Mouse (Mus musculus) urinary bladder, postnatal 4 days (tissue): ENCODE measurements around the gene Gucy2d.
A peak's percentile ranks its signal among the peaks of the same experiment; 100 is the strongest.

Source experiments
- DNase-seq, 2 experiments: peaks; one replicate each; pipeline ENCODE4 v3.0.0; 2021 to 2022; ENCODE audit warnings: low spot score in 2 of 2

The Gucy2d gene

DNA sequence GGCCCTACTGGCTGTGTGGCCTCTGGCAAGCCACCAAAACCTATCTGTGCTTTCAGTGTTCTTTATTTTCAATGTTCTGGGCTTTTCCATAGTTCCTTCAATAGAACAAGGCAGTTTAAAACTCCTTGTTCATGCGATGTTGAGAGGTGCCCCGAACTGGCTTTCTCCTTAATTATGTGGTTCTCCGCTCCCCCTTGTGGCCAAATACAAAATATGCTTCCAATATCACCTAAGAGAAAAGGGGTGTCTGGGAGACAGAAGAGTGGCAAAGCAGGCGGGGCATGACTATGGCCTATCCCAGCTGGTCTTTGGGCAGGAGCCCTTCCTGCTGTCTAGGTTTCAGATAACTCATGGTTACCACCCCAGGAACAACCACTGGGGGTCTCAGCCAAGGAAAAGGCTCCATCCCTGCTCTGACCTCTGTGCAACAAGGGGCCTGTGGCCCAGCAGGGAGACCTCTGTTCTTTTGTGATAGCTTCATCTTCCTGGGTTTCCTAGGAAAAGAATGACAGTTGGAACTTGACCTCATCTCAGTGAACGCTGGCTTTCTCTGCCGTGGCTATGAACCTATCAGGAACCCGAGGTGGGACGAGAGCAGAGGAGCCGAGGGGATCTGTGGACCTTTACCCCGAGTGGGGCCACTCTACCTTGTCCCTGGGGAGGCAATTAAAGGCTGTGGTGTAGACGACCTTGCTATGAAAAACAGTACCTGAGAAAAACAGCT is 7.5 kb downstream of the Gucy2d start:
- no peak for DNase-seq

DNA sequence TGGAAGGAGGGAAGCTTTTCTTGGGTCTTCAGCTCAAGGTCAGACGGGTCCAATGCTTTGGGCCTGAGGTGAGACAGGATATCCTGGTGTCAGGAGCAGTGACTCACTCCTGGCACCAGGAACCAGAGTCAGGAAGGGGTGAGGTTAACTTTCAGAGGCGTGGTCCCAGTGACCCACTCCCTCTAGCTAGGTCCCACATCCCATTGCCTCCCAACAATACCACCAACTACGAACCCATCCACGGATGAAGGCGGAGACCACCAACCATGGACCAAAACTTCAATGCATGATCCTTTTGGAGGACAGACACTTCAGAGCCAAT is 8.1 kb downstream of the Gucy2d start:
- DNase-seq, result no peak

DNA sequence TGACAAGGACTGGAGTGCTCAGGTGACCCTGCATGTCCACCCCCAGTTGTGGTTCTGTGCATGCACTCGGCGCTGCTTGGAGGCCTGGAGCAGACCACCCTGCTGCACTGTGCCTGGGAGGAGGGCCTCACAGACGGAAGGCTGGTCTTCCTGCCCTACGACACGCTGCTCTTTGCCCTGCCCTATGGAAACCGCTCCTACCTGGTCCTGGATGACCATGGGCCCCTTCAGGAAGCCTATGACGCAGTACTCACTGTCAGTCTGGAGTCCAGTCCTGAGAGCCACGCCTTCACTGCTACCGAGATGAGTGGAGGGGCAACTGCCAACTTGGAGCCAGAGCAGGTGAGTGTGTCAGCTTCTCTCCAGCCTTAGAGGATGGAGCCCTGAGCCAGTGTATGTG is 9.5 kb downstream of the Gucy2d start:
- DNase-seq, result no peak

DNA sequence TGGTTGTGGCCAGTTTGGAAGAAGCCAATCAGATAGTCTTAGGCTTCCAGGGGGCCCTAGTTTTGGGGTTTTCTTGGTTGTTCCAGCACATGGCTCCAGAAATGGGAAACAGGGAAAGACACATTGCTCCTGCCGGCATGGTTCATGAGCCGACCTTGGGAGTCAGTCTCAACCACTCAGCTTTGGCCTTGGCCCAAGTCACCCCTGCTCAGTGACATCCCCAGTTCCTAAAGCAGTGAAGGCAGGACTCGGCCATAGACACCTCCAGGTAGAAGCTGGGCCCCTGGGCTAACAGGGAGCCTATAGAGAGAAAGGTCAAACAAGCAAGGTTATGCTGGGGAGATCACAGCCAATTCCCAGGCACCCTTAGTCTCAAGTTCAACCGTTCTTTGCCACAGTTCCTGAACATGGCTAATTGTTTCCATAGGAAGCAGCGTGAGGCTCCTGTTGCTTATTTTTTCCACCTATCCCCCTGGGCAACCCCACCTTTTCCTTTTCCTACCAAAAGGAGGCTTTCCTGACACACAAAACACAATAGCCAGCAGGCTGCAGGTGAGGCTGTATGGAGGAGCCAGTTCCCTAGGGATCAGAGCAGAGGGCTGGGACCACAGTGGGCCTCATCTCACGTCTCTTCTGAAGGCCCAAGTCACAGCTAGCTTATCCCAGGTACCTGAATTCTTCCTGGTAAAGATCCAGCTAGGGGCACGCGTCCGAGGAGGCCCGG is 14.3 kb downstream of the Gucy2d start:
- DNase-seq, result no peak

DNA sequence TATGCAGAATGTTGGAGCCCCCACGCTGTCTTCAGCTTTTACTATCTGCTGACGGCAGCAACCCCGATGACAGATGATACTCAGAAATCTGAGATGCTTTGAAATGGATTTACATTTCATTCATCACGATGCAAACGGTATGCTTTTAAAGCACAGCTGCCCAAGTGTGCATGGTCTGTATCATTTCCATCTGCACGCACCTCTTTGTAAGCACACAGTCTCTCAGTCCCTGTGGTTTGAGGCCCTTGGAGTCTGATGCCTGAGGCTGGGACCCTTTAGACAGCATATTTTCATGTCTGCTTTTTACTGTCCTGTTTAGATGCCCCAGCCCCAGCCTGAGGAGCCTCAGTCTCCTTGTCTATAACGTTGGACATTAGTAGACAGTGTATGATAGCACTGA is 20.1 kb downstream of the Gucy2d start:
- DNase-seq, result no peak

DNA sequence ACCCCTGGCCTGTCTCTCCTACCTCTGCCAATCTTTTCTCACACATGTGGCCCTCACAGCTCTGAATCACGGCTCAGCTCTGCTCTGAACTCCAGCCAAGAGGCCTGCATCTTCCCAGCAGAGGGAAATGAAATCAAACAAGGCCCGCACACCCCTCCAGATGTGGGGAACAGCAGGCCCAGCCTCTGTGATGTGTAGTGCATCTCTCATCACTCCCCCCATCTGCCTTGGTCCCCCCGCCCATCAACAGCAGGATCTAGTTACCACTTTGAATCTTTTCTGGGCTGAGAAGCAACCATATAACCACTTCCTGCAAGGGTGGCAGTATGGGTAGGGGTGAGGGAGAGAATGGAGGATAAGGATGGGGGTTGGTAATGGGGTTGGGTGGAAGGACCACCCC is 28.9 kb downstream of the Gucy2d start:
- DNase-seq, result no peak

DNA sequence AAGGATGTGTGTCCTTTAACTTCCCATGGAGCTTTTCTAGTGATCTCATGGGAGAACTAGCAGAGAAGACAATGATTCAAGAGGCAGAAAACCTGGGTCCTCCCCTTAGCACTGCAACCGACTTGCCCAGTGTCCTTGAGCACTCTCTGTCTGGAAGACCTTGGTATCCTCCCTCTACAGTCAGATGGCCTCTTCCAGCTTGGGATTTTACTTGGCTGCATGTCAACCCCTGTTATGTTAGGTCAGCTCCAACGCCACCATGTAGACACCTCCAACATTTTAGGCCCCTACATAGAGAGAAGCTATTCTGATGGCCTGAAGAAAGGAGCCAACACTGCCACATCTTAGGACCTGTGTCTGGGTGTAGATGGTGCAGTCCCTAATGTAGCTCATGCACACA is 32.3 kb downstream of the Gucy2d start:
- DNase-seq, result no peak

DNA sequence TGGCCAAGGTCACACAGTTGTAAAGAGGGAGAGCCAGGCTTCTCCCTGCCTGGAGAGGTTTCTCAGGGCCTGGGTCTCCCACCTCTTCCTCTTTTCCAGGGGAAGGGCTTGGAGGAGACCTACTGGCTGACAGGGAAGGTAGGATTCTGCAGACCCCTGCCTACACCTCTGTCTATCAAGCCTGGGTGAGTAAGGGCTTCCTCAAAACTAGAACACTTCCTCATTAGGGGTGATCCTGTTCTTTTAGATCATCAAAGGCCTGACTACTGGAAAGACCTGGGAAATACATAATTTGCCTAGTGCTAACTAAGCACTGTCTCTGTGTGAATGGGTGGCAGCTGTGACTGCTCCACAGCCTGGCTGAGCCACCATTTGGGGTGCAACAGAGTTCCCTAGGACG is 34.3 kb downstream of the Gucy2d start:
- no peak for DNase-seq

DNA sequence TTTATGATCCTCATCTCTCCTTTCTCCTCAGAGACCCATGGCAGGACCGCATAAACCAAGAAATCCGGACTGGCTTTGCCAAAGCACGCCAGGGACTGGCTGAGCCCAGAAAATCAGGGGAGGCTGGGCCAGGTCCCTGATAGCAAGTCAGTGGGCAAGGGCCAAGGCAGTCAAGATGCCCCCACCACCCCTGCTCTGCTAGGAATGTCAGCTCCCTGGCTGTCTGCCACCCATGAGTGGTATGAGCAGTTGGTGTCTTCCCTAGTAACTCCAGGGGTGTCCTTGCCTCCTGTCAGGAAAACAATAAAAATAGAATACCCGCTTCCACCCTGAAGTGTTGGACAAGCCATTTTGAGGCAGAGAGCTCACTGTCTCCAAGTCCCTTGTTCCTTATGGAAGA is 36.9 kb downstream of the Gucy2d start:
- DNase-seq, result no peak

DNA sequence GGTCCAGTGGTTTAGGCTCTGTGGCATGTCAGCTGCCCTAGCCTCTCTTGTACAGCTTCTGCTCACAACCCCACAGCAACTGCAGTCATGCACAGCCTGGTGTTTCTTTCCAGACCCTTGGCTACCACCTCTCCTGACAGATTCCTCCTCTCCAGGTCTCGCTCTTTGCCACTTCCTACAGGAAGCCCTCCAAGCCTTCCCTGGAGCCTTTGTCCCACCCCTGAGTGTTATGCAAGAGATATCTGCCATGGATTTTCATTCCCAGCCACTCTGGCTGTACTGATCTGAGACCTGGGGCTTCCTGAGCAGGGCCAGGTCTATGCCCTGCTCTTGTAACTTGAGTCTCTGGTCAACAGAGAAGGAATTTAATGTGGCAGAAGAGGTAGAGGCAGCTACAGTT is 40.3 kb downstream of the Gucy2d start:
- no peak for DNase-seq

DNA sequence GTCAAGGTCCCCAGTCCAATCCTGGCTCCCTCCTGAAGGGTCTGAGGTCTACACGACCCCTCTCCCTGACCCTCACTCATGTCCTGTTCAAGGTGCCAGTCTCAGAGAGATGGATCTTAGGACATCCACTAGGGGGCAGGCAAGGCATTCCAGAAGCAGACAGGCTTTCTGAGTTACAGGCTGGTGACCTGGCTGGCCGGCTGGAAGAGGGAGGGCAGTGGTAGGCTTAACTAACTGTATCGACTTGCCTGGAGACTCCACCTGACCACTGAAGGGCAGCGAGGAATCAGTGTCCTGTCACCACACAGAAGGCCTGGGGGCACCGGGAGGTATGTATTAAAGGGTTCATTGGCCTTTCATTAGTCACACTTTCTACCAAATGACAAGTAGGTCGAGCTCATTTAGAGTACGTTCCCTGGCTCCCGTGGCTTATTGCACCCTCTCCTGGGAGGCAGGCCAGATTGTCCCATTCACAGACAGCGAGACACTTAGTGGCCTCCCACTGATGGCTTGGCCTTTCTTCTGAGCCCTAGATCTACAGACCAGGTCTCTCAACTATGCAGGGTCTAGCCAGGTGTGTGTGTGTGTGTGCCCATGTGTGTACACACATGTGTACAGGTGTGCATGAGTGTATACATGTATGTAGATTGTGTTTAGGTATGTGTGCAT is 41.0 kb downstream of the Gucy2d start:
- DNase-seq, result peak; percentile 60 to 80

DNA sequence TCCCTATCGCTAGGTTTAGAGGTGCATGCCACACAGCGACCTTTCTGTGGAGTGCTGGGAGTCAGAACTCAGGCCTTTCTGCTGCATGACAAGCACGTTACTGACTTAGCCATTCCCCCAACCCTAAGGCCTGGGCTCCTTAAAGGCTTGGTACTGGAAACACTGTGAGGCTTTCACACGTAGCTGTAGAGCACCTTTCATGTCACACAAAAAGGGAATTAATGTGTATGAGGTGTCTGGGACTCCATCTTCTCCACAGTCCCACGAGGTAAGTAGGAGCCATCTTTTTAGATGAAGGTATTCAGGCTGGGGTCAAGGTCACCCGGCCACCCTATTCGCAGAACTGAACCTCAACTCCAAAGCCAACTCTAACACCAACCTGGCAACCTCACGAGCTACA is 41.6 kb downstream of the Gucy2d start:
- DNase-seq, result no peak

DNA sequence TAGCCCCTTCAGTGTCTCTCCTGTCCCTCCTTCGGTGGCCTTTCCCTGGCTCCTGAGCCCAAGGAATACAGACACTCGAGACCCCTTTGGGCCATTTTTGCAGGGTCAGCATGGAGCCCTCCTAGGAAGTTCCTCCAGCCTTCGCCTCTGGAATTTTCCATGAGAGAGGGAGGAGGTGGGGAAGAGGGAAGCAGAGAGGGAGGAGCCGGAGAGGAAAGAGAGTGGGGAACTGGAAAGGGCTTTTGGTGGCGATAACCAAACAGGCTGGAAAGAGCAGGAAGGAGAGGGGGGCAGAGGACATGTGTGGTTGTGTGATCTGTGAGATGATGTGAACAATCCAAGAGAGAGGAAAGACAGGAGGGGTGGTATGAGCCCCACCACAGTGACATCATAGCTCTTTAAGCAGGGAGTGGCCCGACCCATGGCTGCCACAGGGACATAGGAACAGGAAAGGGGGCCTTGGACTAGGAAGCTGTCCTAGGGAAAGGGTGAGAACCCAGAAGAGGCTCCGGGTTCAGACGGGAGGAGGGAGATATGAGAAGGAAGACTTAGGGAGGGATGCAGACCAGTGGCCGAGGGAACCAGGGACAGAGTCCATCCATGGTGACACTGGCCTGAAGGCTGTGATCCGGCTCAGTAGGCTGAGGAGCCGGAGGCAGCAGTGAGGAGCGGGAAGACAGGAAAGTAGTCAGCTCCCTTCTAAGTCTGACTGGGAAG is 42.5 kb downstream of the Gucy2d start:
- DNase-seq, result no peak

DNA sequence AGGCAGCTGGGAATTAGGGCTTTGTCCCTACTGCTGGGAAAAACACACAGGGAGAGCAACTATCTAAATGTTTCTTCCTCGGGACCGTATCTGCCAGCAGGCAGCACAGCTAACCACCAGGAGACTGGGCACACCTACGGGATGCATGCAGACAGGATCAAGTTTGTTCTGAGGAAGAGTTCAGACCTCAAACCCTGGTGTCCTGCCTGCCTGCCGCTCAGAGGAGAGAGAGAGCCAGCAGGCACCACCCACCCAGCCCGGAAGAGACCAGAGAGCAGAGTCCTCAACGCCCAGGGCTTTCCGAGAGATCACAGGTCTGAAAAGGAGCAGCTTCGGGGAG is 43.0 kb downstream of the Gucy2d start:
- no peak for DNase-seq

DNA sequence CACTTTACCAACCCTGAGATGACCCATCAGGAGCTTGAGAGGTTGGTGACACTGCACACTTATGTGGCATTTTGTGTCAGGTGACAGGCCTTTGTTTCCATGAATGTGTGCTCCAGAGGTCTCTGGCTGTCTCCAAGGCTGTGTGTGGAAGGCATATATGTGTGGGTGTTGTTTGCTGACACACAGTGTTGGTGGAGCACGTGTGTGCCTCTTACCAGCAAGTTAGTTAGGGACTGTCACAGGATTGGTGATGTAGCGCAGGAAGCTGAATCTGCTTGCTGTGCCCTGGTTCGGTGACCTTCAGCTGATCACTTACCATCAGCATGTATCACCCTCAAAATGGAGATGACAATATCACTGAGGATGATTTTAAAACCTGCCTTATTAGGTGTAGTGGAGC is 44.7 kb downstream of the Gucy2d start:
- no peak for DNase-seq

DNA sequence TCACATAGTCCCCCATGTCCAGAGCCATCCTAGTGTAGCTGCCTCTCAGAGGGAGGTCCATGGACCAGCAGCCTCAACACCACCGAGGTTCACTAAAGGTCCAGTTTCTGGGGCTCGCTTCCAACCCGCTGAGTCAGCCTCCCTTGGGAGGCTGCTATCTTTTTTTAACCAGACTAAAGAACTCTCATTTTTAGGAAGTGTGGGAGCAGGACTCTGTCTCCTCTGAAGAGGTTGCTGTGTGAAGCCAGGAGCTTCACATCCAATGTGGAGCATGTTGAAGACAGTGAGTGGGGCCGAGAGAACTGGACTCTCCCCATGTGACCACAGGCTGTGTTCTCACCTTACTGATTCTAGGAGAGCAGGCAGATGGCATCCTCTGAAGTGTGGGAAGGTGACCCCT is 45.3 kb downstream of the Gucy2d start:
- no peak for DNase-seq

DNA sequence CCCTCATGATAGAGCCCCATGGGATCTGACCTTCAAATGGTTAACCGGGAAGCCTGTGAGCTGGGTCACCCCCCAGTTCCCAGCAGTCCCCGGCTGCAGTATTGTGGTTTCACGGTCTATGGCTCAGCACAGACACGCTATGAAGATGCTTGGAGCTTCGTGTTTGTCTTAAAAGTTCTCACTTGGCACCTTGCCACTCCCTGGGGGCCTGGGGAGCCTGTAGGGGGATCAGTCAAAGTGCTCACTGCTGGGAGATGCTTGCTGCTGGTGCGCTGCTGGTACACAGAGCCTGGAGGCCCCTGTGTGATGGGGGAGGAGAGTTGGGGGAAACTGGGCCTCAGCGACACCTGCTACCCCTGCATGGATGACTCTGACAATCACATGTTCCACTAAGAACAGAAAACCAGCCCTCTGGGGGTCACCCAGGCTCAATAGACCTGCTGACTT is 46.3 kb downstream of the Gucy2d start:
- DNase-seq, result no peak

DNA sequence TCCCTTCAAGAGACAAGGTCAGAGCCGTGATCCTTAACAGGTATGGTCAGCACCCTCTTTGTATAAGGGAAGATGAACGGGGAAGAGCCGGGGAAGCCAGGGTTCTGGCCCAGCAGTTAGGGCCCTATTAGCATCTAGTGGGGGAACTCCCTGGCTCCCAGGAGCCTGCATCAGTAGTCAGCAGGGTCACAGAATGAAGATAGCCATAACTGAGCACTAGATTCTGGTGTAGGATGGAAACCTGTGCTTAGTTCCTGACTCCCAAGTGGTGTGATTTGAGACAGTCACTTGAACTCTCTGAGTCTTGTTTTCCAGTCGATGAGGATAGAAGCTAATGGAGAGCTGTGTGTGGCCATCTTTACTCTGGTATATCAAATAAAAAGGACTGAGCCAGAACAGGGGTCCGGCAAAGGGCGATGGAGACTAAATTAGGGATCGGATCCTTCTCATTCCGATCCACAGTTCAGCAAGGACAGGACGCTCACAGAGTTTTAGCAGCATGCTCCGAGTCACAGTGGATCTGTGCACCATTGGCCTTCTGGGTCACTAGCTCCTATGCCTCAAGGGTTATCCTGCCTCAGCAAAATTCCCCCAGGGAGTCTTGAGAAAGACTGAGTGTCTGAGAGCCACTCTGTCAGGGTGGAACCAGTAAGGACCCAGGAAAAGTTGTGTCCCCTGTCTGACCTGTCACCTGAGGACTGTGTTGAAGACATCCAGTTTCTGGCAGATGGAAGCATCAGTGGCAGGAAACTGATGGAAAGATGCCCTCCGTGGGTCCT is 47.2 kb downstream of the Gucy2d start:
- DNase-seq, result no peak

DNA sequence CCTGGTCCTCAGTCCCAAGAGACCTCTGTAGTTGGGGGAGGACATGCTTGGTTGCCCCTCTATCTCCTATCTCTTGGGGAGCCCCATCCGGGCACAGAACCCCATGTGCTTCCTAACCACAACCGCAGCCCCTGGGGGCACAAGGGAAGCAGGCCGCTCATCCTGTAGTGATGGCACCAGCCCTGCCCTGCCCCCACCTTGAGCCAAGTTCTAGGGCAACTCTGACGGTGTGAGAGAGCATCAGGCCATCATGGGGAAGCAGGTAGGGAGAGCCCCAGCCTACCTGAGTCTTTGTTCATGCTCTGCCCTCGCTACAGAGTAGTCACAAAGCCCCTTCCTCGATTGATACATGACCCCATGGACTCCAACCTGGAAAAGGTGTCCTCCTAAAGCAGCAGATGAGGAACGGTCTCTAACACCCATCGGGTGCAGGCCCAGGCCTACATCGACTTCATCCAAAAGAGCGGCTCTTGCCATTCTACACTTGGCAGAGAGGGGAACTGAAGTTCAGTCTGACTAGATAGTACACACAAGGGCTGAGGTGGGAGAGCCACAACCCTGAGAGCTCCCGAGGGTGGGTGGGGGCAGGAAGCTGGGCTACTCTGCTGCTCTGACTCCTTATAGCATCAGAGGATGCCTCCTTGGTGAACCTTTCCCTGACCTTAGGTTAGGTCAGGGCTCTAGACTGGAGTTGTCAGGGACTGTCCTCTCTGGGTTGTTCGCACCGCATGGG is 48.3 kb downstream of the Gucy2d start:
- DNase-seq, result no peak

DNA sequence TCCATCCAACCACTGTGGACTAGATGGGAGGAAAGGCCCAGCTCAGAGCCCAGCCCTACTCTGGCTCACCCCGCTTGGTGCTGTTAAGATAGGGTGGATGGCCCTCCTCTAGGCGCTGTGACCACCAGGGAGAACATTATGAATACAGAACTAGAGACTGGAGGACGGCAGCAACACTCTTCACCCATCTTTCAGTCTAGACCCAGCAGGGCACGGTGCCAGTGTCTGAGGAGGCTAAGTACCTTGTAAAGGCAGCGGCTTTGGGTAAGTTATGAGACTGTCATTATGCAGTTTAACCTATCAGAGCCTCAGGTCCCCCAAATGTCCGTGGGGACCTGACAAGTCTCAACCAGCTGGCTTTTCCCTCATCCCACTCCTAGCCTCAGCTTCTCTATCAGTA is 48.9 kb downstream of the Gucy2d start, which contains the start of gene Lrrc32:
Lrrc32 (plus strand) TSS at position 153 of the 400 bp plus-strand sequence.
- DNase-seq, result no peak

DNA sequence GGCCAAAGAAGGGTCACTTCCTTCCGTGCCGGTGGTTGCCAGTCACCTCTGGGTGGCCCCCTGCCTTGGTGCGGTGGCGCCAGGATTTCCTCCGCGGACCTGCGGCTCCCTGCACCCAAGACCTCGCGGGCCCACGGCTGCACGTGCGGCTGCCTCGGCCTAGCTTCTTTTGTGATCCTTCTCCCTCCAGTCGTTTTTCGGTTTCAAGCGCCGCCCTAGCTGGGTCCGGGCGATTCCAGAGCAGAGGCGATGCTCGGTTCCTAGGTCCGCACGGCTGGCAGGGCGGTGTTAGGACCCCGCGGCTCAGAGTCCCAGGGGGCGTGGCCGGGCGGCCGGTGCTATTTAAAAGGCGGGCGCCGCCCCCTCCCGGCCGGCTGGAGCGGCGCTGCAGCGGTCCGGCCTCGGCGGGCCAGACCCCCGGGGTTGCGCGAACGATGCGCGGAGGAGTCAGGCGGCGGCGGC is 49.4 kb downstream of the Gucy2d start:
- DNase-seq, result peak; percentile 82 to 87
